In genomic region chr5:73192870-73193576, GRCm38 (mm10) we compare ENCODE assay signal across 11 mouse cellular contexts.
DNase-seq lines count a peak whose midpoint lies in the region; ATAC-seq and TF ChIP-seq lines count a peak whose summit lies in the region.
"Had no signal": no experiment of that assay in that cellular context is flagged by ENCODE, and none has a peak within 500 bp of the region (broad histone marks: within the 10 kb centered on the region; RNA-seq: fewer than 3 reads in every experiment).

No protein-coding gene starts in this region.

- TF ChIP-seq CTCF in heart, adult 2 months (IDR thresholded peaks at IDR 0.05) = no peak
- TF ChIP-seq CTCF in lung, adult 2 months (IDR thresholded peaks at IDR 0.05; ENCODE audit: insufficient read depth, low read length) = no peak

- no peak for ATAC-seq in heart, embryonic 15.5 days (replicated peaks; ENCODE audit: insufficient number of reproducible peaks, insufficient read depth, low FRiP score, low read depth)
- no peak for ATAC-seq in lung, embryonic 16.5 days (ENCODE audit: low read depth)
- ATAC-seq in intestine, embryonic 14.5 days (replicated peaks; ENCODE audit: low FRiP score, low TSS enrichment, low read depth) = no peak

- H3K9me3 ChIP-seq in heart, embryonic 15.5 days (replicated peaks) = no peaks in the 10 kb centered on the region
- H3K9me3 ChIP-seq in lung, embryonic 16.5 days (ENCODE audit: control insufficient read depth, low read length) = no peaks in the 10 kb centered on the region
- no peaks in the 10 kb centered on the region for H3K9me3 ChIP-seq in intestine, embryonic 14.5 days (ENCODE audit: control insufficient read depth, low read length)

- H3K36me3 ChIP-seq in heart, embryonic 15.5 days = no peaks in the 10 kb centered on the region
- H3K36me3 ChIP-seq in heart, adult 2 months (ENCODE audit: control insufficient read depth, insufficient read depth, low read length) = no peaks in the 10 kb centered on the region
- peaks cover 3% of the 10 kb centered on the region; the same call in 1 of the 2 replicates for H3K36me3 ChIP-seq in lung, embryonic 16.5 days (ENCODE audit: control insufficient read depth, insufficient read depth, low read length)
- no peaks in the 10 kb centered on the region for H3K36me3 ChIP-seq in intestine, embryonic 14.5 days (ENCODE audit: control insufficient read depth, insufficient read depth, low read length)

- no peaks in the 10 kb centered on the region; the same call in 1 of the 2 replicates for H3K79me2 ChIP-seq in heart, adult 2 months (replicated peaks; ENCODE audit: control insufficient read depth, insufficient read depth, low read length)

- TF ChIP-seq POLR2A in heart, adult 2 months (IDR thresholded peaks at IDR 0.05; ENCODE audit: insufficient read depth, low read depth, low read length) = no peak
- no peak for TF ChIP-seq POLR2A in lung, adult 2 months (IDR thresholded peaks at IDR 0.05; ENCODE audit: borderline replicate concordance, extremely low read depth, low read depth, low read length)

- peak overlapping the region; percentile 28; the same call in 1 of the 2 replicates for H3K4me2 ChIP-seq in heart, embryonic 15.5 days
- peak overlapping the region; percentile 13; the same call in 1 of the 2 replicates for H3K4me2 ChIP-seq in lung, embryonic 16.5 days (ENCODE audit: low read depth, low read length)
- H3K4me2 ChIP-seq in intestine, embryonic 14.5 days (ENCODE audit: low read length) = no peak overlapping the region

- intact Hi-C loops in heart, adult 2 months (cut with DNase I) = loop anchor here (5.0 kb wide), 1 partner anchor 41 kb away; no protein-coding TSS in a partner anchor

- TF ChIP-seq EP300 in heart, adult 2 months (IDR thresholded peaks at IDR 0.05; ENCODE audit: insufficient read depth, low read depth, low read length) = no peak

- H3K27ac ChIP-seq in heart, embryonic 15.5 days = peak overlapping the region; percentile 73
- no peak overlapping the region for H3K27ac ChIP-seq in heart, adult 2 months
- no peak overlapping the region for H3K27ac ChIP-seq in lung, embryonic 16.5 days (ENCODE audit: low read length)
- H3K27ac ChIP-seq in intestine, embryonic 14.5 days (ENCODE audit: low read depth) = peak overlapping the region; percentile 44

- no peaks in the 10 kb centered on the region for H3K27me3 ChIP-seq in heart, embryonic 15.5 days
- no peaks in the 10 kb centered on the region for H3K27me3 ChIP-seq in heart, adult 2 months (ENCODE audit: control insufficient read depth, insufficient read depth, low read length)
- H3K27me3 ChIP-seq in lung, embryonic 16.5 days (ENCODE audit: control insufficient read depth, insufficient read depth, low read depth, low read length) = no peaks in the 10 kb centered on the region
- no peaks in the 10 kb centered on the region for H3K27me3 ChIP-seq in intestine, embryonic 14.5 days (replicated peaks; ENCODE audit: control insufficient read depth, insufficient read depth, low read length)

- no peak for DNase-seq in heart, adult 2 months
- DNase-seq in lung, adult 2 months = no peak
- no peak for DNase-seq in intestine, embryonic 14.5 days (ENCODE audit: low spot score)
- DNase-seq in mesoderm, embryonic 11.5 days (ENCODE audit: low read depth, low spot score) = peak; percentile 48
- no peak for DNase-seq in thymus, postnatal 25 days
- no peak for DNase-seq in adrenal gland, postnatal 4 days (ENCODE audit: low spot score in 2 of 2)
- DNase-seq: adrenal gland, postnatal 10 days; lung, postnatal 14 days; right cerebral cortex, postnatal 14 days had no signal

- H3K9ac ChIP-seq in heart, embryonic 15.5 days = no peak overlapping the region
- no peak overlapping the region for H3K9ac ChIP-seq in heart, adult 2 months (ENCODE audit: low read depth, low read length)
- no peak overlapping the region for H3K9ac ChIP-seq in lung, embryonic 16.5 days (ENCODE audit: low read length)
- H3K9ac ChIP-seq in intestine, embryonic 14.5 days (ENCODE audit: low read length) = no peak overlapping the region

- peaks cover 36% of the 10 kb centered on the region for H3K4me1 ChIP-seq in heart, embryonic 15.5 days (replicated peaks)
- peaks cover 7% of the 10 kb centered on the region for H3K4me1 ChIP-seq in heart, adult 2 months (ENCODE audit: control insufficient read depth, insufficient read depth, low read length)
- peaks cover 12% of the 10 kb centered on the region; the same call in 1 of the 2 replicates for H3K4me1 ChIP-seq in lung, embryonic 16.5 days (replicated peaks; ENCODE audit: control insufficient read depth, insufficient read depth, low read length)
- peaks cover 6% of the 10 kb centered on the region for H3K4me1 ChIP-seq in lung, adult 2 months (ENCODE audit: control insufficient read depth, insufficient read depth, low read length)
- peaks cover 7% of the 10 kb centered on the region; the same call in 1 of the 2 replicates for H3K4me1 ChIP-seq in intestine, embryonic 14.5 days (replicated peaks; ENCODE audit: control insufficient read depth, insufficient read depth, low read length)

- no peak overlapping the region for H3K4me3 ChIP-seq in heart, embryonic 15.5 days
- H3K4me3 ChIP-seq in heart, adult 2 months = no peak overlapping the region
- H3K4me3 ChIP-seq in lung, embryonic 16.5 days (ENCODE audit: low read length) = no peak overlapping the region
- no peak overlapping the region for H3K4me3 ChIP-seq in lung, adult 2 months (replicated peaks; ENCODE audit: extremely low read depth, low read depth, low read length)
- H3K4me3 ChIP-seq in intestine, embryonic 14.5 days (ENCODE audit: low read depth, low read length) = no peak overlapping the region

- WGBS in heart, embryonic 15.5 days = 79% methylated on average over 13 of the region's 13 CpGs
- 89% methylated on average over 13 of the region's 13 CpGs for WGBS in heart, adult 2 months
- WGBS in lung, embryonic 16.5 days = 74% methylated on average over 13 of the region's 13 CpGs
- 85% methylated on average over 13 of the region's 13 CpGs for WGBS in lung, adult 2 months
- 74% methylated on average over 13 of the region's 13 CpGs for WGBS in intestine, embryonic 14.5 days

Comparison
In these comparisons a context has a peak if more than half of its experiments do, and no peak if none do; other contexts are left out.
1. H3K27ac ChIP-seq: peak in heart, embryonic 15.5 days (single experiment) and intestine, embryonic 14.5 days (single experiment); none in heart, adult 2 months (single experiment) and lung, embryonic 16.5 days (single experiment).